Mouse (Mus musculus) spleen, postnatal 36 days (tissue): ENCODE measurements around the gene Vegfb.
A peak's percentile ranks its signal among the peaks of the same experiment; 100 is the strongest.

Source experiments
- DNase-seq, 2 experiments: peaks; one replicate each; pipeline ENCODE4 v3.0.0; 2022; ENCODE audit warnings: low spot score in 2 of 2, mixed read lengths in 1 of 2

Vegfb gene

DNA sequence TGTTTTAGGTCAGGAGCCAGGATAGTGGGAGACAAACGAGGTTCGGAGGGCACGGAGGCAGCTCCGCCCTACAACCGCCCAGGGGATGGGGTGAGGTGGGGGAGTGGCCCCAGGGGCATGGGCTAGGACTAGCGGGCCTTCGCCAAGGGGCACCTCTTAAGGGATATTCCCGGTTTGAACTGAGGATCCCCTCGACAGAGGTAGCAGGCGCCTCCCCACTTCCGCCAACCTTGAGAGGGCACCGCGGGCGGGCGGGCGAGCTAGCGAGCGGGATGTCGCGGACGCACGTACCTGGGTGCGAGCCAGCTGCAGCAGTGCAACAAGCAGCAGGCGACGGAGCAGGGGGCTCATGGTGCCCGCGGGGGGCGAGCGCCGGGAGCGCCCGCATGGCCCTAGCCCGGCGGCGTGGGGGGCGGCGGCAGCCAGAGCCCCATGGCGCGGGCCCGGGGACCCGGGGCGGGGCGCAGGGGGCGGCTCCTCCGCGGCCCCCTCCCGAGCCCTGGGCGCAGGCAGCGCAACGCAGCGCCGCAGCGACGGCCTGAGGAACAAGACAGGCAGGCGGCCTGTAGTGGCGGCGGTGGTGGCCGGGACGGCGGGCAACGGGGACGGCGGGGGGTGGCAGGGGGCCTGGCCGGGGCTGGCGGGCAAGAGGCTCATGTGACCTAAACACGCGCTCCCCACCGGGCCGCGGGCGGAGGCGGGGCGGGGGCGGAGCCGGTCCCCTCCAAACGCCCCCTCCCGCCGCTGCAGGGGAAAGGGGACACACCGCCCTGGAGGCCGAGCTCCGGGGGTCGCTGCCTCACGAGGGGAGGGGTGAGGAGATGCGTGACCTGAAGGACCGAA is at the start of gene Vegfb:
Vegfb (minus strand) TSS at position 591 of the 843 bp plus-strand sequence.
- peak; percentile 61 to 62 for DNase-seq

DNA sequence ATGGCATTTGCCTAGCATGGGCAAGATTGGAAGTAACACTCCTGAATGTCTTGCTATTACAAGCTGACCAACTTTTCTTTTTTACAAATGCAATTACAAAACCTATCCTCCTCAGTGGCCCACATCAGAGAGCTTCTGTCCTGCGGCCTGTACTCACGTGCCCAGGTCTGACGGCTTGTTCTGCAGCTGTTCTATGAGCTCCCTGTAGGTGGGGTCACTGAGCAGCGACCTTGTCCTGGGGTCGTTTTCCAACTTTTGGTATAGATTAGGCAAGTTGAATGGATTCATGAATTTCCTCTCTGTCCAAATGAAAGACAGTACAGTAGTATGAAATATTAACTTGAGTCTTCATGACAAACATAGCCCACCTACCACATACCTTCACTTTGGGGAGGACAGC is 46.6 kb upstream of the Vegfb start:
- no peak for DNase-seq

DNA sequence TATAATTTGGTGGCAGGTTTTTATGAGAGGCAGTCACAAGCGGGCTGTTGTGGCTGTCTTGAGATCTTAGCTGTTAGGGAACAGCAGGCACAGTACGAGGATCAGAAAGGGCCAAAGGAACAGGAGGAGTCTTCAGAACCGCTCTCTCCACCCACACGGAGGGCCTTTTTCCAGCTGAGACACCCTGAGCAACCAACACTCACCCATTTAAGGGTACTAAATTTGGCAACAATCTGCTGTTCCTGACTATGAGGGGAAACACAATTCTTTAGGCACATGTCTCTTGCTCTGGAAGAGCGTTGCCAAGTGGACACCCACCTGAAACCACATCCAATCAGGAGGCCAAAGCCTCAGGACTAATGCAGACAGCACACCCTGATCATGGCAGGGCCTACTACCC is 42.1 kb upstream of the Vegfb start:
- DNase-seq, result no peak

GRCm38 (mm10) chr19:7020224-7020641 is 32.8 kb upstream of the Vegfb start:
- peak; percentile 71 to 77 for DNase-seq

DNA sequence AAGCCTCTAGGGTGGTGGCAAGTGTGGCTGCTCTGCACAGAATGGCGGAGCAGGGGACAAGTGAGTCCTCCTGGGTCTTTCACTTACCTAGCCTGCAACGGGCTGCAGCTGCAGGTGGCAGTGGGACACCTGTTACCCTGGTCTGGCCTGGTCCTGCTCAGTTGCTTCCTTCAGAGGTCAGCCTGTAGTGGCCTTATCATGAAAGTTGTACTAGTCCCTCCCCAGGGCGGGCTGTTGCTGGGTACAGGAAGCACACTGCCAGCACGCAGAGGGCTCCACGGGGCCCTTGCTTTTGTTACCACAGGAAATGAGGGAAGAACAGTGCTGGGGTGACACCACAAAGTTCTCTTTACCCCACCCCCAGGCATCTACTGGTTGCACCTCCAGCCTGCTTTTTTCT is 31.7 kb upstream of the Vegfb start, which contains the start of gene Fermt3:
Fermt3 (minus strand) TSS at position 279 of the 400 bp plus-strand sequence.
- DNase-seq, result peak; percentile 90 to 91

GRCm38 (mm10) chr19:7018546-7018945 is 31.1 kb upstream of the Vegfb start:
- no peak for DNase-seq

- peak; percentile 79 to 80 for DNase-seq
Observed at GRCm38 (mm10) chr19:7017541-7018457, 30.3 kb upstream of the Vegfb start.

DNA sequence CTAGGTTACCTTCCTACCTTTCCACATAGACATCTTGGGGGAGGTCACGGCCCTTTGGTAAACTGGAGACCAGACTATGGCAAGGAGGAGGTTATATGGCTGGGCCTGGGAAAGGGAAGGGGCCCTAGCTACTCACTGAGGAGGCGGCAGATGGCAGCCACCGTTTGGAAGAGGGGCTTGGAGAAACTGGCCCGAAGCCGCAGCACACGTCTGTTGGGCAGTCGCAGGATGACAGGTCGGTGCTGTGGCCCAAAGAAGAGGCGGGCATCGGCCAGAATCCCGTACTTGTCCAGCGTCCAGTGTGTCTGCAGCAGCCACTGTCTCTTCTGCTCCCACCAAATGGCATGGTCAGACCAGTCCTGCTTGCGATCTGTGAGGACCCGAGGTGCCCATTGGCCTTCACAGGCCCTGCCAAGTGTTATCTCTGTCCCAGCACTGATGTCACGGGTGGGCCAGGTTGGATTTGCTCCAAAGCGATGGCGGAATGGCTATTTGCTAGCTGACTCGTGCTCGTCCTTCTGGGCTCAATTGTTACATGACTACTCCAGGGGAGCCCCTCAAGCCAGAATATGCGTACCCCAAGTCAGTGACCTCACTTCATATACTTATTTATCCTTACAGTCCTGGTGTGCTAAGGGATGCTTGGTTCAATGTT is 27.2 kb upstream of the Vegfb start:
- DNase-seq, result no peak

DNA sequence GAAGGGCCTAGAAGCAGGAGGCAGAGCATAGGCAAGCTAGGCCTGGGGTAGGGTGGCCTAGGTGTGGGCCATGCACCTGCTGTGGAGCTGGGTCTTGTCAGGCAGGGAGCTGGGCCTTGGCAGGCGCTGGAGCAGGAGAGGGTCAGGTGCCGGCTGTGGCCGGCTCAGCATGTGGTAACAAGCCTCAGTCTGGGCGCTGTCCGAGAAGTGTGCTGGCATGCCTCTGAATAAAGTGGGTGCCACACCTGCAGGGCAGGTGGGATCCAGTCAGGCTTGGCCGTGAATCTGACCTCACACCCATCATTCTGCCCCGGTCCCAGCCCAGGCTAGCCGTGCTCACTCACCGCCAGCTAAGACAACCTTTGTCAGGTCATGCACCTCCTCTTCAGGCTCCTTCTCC is 26.5 kb upstream of the Vegfb start:
- DNase-seq, result no peak

DNA sequence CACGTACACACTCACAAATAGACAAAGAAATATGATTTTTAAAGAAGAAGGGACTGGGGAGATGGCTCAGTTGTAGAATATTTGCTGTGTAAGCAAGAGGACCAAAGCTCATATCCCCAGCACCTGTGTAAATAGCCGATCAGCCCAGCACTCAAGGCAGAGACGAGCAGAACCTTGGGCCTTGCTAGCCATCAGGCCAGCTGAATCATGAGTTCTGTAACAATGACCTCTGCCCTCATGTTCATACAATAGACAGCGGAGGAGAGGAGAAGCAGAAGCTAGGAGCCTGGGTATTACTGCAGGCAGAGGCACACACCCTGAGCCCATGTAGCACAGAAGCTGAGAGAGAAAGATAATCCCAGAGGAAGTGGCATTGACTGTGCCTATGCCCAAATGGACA is 25.0 kb upstream of the Vegfb start:
- no peak for DNase-seq

GRCm38 (mm10) chr19:7006892-7007593 is 19.6 kb upstream of the Vegfb start:
- no peak for DNase-seq

- DNase-seq, result no peak
Observed at GRCm38 (mm10) chr19:6999360-7000063, 12.1 kb upstream of the Vegfb start.

DNA sequence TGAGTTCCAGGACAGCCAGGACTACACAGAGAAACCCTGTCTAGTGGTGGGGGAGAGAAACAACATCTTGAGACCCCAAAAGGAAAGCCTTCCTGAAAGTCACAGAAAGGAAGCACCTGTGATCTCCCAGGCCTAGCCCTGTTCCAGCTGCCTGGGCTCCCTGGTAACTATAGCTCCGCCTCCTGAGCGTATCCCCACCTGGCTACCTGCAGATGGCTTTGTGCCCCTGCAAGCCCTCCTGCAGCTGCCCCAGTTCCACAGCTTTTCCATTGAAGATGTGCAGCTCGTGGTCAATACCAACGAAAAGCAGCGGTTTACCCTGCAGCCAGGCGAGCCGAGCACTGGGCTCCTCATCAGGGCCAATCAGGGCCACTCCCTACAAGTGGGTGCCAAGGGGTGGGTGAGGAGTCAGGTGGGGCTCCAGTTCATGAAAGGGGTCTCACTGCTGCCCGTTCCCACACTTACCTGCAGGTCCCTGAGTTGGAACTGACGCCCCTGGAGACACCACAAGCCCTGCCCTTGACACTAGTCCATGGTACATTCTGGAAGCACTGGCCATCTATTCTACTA is 10.4 kb upstream of the Vegfb start:
- DNase-seq, result no peak

GRCm38 (mm10) chr19:6996006-6996405 is 8.6 kb upstream of the Vegfb start, which contains the start of the genes Nudt22 and Trpt1:
Gene Nudt22, minus strand, starts transcription at chr19:6996117.
Gene Trpt1, plus strand, starts transcription at chr19:6996131.
- DNase-seq, result peak; percentile 74 to 80

DNA sequence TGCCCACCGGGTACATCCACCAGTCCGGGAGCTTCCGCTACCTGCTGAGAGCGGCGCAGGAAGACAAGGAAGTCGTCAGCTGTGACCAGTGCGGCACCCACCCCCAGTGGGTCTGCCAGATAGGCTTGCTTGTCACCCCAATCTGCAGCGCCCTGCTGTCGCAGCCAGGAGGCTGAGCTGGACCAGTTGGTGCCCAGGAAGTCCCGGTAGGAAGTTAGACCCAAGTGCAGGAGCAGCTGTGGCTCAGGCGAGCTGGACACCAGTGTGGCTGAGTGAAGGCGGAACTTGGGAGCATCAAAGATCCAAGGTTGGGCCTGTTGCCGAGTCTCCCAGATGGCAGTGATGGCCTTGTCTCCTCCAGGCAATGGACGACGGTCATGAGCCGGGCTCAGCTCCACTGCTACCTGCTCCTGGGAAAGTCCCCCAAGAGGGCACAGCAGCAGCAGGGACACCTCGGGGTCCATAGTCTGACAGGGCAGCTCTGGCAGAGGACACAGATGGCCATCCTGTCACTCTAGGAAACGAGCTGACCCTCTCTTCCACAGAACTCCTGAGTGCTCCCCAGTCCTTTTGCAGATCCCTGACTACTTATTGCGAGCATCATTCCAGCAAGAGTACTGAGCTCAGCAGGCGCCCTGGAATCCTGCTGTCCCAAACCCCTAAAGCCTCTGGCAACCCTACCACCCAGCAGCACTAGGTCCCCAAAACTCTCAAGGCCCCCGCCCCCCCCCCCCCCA is 8.0 kb upstream of the Vegfb start:
- no peak for DNase-seq

DNA sequence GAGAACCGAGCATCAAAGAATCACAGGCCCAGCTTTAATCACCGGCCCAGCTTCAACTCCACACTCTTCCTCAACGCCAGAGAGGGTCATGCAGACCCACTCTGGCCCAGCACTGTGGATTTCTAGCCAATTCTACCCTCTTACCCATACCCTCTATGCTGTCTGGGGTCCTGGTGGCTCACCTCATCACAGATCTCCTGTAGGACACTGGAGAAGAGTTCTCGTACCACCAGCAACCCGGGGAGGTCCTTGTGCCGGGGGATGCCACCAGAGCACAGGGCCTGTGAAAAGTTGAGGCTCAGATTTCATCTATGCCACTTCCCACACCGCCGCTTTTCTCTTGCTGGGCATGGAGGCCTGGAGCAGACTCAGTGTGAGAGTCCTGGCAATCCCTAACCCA is 7.0 kb upstream of the Vegfb start:
- no peak for DNase-seq

GRCm38 (mm10) chr19:6994002-6994401 is 6.6 kb upstream of the Vegfb start:
- no peak for DNase-seq

GRCm38 (mm10) chr19:6993011-6993770 is 5.7 kb upstream of the Vegfb start:
- no peak for DNase-seq
